Mouse (Mus musculus): ENCODE measurements around the gene Dennd1a. TPM values are rescaled to one million over a fixed set of nuclear protein-coding genes. Genes with fewer than 3 reads are reported as not detected.

Gene Dennd1a
- total RNA-seq (2017), result 20.8 and 23.6 TPM in 2 replicates

- peak; percentile 87 to 92 for ATAC-seq (replicated peaks in 1 of 2; ENCODE audit: insufficient read depth in 1 of 2, low FRiP score in 2 of 2, low TSS enrichment in 1 of 2, low read depth in 1 of 2, poor library complexity in 2 of 2, severe bottlenecking in 2 of 2)
Measured at GRCm38 (mm10) chr2:38286733-38287551, at the start of gene Dennd1a. Gene Dennd1a, minus strand, starts transcription at chr2:38287390.

DNA sequence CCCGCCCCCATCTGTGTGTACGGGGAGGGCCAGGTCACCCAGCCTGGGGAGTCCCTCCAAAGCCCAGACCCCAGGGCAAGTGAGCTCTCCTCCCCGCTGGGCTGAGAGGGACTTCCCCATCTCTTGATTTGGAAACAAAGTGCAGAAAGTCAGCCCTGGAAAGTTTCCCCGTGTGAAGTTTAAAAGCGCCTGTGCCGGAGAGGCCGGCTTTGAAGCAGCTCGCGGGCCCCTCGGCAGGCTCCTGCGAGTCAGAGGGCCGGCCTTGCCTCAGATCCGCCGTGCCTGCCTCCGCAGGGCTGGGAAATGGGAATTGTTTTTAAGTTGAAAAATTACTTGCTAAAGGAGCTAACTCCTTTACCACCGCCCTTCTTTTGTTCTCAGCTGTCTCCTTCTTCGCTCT lies 49.4 kb upstream of the Dennd1a start:
- ATAC-seq (replicated peaks in 1 of 2; ENCODE audit: insufficient read depth in 1 of 2, low FRiP score in 2 of 2, low TSS enrichment in 1 of 2, low read depth in 1 of 2, poor library complexity in 2 of 2, severe bottlenecking in 2 of 2), result peak in 1 of 2 experiments; percentile 44; a peak in 1 of 4 replicates

- no peak for ATAC-seq (replicated peaks in 1 of 2; ENCODE audit: insufficient read depth in 1 of 2, low FRiP score in 2 of 2, low TSS enrichment in 1 of 2, low read depth in 1 of 2, poor library complexity in 2 of 2, severe bottlenecking in 2 of 2)
Measured at GRCm38 (mm10) chr2:38333586-38334119, 46.5 kb upstream of the Dennd1a start.

DNA sequence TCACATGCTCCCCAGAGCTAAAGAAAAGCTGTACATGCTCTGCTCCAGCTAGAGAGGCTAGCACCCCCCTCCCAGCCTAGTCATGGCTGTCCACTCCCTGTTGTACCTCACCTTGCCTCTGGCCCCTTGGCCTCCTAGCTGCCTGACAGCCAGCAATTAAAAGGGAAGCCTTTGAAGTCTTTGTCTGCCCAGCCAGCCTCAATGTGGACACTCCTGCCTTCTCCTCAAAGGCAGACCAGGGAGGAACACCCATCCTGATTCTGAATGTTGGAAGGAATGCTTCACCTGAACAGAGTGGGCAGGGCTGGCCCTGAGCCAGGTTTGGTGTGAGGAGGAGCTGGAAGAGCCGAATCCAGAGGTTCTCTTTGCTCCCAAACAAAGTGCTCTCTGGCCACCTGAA lies 39.5 kb upstream of the Dennd1a start:
- no peak for ATAC-seq (replicated peaks in 1 of 2; ENCODE audit: insufficient read depth in 1 of 2, low FRiP score in 2 of 2, low TSS enrichment in 1 of 2, low read depth in 1 of 2, poor library complexity in 2 of 2, severe bottlenecking in 2 of 2)

DNA sequence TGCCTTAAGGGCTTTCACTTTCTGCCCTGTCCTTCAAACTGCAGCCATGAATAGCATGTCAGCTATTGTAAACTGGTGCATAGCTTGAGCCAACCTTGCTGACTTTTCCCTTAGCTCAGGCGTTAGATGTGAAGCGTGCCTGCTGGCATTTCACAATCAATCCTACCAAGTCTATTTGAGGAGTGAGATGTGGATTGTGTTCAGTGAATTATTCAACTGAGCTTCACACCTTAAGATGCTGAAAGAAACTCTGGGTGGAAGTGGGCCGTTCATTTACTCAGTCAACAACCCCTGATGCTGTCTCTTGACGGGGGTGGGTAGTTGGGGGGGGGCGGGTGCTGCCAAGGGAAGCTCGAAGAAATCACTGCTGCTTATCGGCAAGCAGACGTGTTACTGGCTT lies 36.2 kb upstream of the Dennd1a start:
- ATAC-seq (replicated peaks in 1 of 2; ENCODE audit: insufficient read depth in 1 of 2, low FRiP score in 2 of 2, low TSS enrichment in 1 of 2, low read depth in 1 of 2, poor library complexity in 2 of 2, severe bottlenecking in 2 of 2), result no peak

DNA sequence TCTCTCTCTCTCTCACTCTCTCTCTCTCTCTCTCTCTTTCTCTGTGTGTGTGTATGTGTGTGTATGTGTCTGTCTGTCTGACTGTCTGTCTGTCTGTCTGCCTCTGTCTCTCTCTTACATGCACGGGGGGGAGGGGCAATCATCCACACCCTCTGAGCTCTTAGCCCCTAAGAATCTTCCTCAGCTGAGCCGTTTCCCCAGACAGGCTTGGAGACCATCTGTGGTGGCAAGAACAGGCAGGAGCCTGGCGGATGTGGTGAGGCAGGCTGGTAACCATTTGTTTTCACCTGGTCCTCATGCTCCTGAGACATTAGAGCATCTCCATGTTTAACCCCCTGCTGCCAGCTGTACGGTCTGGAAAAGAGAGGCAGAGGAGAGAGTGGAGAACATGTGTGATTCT lies 33.7 kb upstream of the Dennd1a start:
- no peak for ATAC-seq (replicated peaks in 1 of 2; ENCODE audit: insufficient read depth in 1 of 2, low FRiP score in 2 of 2, low TSS enrichment in 1 of 2, low read depth in 1 of 2, poor library complexity in 2 of 2, severe bottlenecking in 2 of 2)

DNA sequence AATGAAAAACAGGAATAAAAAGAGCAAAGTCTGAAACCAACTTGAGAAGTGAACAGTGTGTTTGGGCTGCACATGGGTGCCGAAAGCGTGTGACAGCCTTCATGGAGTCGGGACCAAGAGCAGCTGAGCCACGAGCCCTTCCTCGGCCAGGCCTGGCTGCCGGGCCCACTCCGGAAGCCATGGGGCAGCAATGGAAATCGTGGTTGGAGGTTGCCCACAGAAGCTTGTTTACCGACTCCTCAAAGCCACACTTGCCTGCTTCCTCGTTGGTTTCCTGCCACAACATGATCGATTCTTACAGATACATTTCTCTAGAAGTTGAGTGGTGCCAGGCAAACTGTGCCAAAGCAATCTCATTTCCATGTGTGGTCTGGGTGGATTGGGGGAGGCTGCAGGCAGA lies 31.9 kb upstream of the Dennd1a start:
- ATAC-seq (replicated peaks in 1 of 2; ENCODE audit: insufficient read depth in 1 of 2, low FRiP score in 2 of 2, low TSS enrichment in 1 of 2, low read depth in 1 of 2, poor library complexity in 2 of 2, severe bottlenecking in 2 of 2), result peak; percentile 91 to 93

- no peak for ATAC-seq (replicated peaks in 1 of 2; ENCODE audit: insufficient read depth in 1 of 2, low FRiP score in 2 of 2, low TSS enrichment in 1 of 2, low read depth in 1 of 2, poor library complexity in 2 of 2, severe bottlenecking in 2 of 2)
Measured at GRCm38 (mm10) chr2:38313399-38313798, 26.2 kb upstream of the Dennd1a start.

DNA sequence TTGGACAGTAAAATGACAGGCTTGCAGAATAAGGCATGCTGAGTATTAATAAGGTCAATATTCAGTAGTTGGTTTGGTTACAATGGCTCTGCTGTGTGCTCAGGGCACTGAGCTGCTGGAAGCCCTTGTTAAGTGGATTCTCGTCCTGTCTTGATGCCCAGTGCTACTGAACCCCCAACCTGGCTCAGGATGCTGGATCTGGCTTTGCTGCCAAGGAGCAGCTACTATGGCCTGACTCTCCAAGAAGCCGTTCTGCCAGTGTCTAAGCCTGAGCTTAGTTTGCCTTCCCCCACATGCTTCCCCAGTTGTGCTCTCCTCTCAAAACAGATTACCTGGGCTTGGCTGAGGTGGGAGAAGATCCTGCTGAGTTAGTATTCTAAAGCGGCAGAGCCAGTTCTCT lies 25.7 kb upstream of the Dennd1a start:
- no peak for ATAC-seq (replicated peaks in 1 of 2; ENCODE audit: insufficient read depth in 1 of 2, low FRiP score in 2 of 2, low TSS enrichment in 1 of 2, low read depth in 1 of 2, poor library complexity in 2 of 2, severe bottlenecking in 2 of 2)

GRCm38 (mm10) chr2:38305152-38305551 lies 18.0 kb upstream of the Dennd1a start:
- ATAC-seq (replicated peaks in 1 of 2; ENCODE audit: insufficient read depth in 1 of 2, low FRiP score in 2 of 2, low TSS enrichment in 1 of 2, low read depth in 1 of 2, poor library complexity in 2 of 2, severe bottlenecking in 2 of 2), result no peak

- ATAC-seq (replicated peaks in 1 of 2; ENCODE audit: insufficient read depth in 1 of 2, low FRiP score in 2 of 2, low TSS enrichment in 1 of 2, low read depth in 1 of 2, poor library complexity in 2 of 2, severe bottlenecking in 2 of 2), result no peak
Measured at GRCm38 (mm10) chr2:38300941-38301340, 13.8 kb upstream of the Dennd1a start.

DNA sequence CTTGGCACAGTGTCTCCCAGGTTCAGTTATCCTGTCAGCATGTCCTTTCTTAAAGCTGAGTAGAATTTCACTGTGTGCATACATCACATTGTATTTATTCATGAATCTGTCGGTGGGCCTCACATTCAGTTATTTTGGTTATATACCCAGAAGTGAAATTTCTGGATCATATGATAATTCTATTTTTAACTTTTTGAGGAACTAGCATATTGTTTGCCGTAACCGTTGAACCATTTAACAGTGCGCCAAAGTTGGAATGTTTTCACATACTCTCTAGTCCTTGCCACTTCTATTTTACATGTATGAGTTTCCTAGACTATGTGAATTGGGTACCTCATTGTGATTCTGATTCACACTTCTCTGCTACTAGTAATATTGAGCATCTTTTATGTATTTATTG lies 8.7 kb upstream of the Dennd1a start:
- ATAC-seq (replicated peaks in 1 of 2; ENCODE audit: insufficient read depth in 1 of 2, low FRiP score in 2 of 2, low TSS enrichment in 1 of 2, low read depth in 1 of 2, poor library complexity in 2 of 2, severe bottlenecking in 2 of 2), result no peak

DNA sequence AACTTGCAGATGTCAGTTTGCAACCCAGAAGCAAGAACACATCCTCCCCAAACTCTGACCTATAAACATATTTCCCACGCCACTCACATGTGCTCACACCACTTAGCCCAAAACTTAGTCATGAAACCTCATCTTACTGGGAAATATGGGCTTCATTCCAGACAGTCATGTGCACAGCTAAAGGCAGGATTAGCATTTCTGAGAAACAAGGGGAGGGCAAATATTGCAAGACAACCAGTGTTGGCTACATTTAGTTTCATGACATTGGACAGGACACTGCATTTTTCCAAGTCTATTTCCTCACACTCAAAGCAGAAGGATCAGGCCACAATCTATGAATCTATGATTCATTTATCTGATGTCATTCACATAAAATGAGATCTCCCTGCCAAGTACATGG lies 4.3 kb upstream of the Dennd1a start:
- no peak for ATAC-seq (replicated peaks in 1 of 2; ENCODE audit: insufficient read depth in 1 of 2, low FRiP score in 2 of 2, low TSS enrichment in 1 of 2, low read depth in 1 of 2, poor library complexity in 2 of 2, severe bottlenecking in 2 of 2)

DNA sequence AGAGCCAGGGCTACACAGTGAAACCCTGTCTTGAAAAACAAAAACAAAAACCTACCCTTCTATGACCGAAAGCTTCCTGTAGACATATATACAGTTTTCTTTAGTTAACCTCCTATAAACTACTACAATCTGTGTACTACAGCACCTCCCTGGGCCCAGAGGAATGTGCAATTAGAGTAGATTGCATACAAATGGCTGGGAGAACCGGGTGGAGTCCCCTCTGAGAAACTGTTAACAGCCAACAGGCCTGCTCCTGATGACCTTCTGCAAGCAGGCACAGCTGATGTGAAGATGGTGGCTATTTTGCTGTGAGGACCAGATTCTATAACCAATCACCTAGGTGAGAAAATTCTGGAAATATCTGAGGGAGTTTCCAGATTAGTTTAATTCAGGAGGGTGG lies 1.0 kb upstream of the Dennd1a start:
- no peak for ATAC-seq (replicated peaks in 1 of 2; ENCODE audit: insufficient read depth in 1 of 2, low FRiP score in 2 of 2, low TSS enrichment in 1 of 2, low read depth in 1 of 2, poor library complexity in 2 of 2, severe bottlenecking in 2 of 2)

GRCm38 (mm10) chr2:38286433-38286732 lies 807 bp downstream of the Dennd1a start:
- peak in 1 of 2 experiments; percentile 32; a peak in 2 of 4 replicates for ATAC-seq (replicated peaks in 1 of 2; ENCODE audit: insufficient read depth in 1 of 2, low FRiP score in 2 of 2, low TSS enrichment in 1 of 2, low read depth in 1 of 2, poor library complexity in 2 of 2, severe bottlenecking in 2 of 2)

GRCm38 (mm10) chr2:38285781-38286432 lies 1.3 kb downstream of the Dennd1a start:
- ATAC-seq (replicated peaks in 1 of 2; ENCODE audit: insufficient read depth in 1 of 2, low FRiP score in 2 of 2, low TSS enrichment in 1 of 2, low read depth in 1 of 2, poor library complexity in 2 of 2, severe bottlenecking in 2 of 2), result no peak

- ATAC-seq (replicated peaks in 1 of 2; ENCODE audit: insufficient read depth in 1 of 2, low FRiP score in 2 of 2, low TSS enrichment in 1 of 2, low read depth in 1 of 2, poor library complexity in 2 of 2, severe bottlenecking in 2 of 2), result no peak
Measured at GRCm38 (mm10) chr2:38283961-38284360, 3.2 kb downstream of the Dennd1a start.

DNA sequence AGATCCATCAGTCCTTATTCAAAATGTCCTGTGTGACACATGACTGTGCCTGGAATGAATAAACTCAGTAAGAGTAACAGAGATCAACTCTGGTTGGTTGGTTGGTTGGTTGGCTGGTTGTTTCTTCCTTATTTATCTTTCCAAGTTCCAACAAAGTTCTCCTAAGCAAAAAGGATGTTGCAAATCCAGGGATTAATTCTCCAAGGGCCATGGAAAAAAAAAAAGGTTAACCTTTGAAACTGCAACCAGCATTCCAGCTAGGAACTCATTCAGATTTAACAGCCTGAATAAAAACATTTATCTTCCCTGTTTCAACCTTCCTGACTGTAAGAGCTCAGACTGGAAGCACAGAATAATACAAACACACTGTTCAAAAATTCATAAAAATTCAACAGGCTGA lies 6.8 kb downstream of the Dennd1a start:
- no peak for ATAC-seq (replicated peaks in 1 of 2; ENCODE audit: insufficient read depth in 1 of 2, low FRiP score in 2 of 2, low TSS enrichment in 1 of 2, low read depth in 1 of 2, poor library complexity in 2 of 2, severe bottlenecking in 2 of 2)

GRCm38 (mm10) chr2:38274973-38275372 lies 12.2 kb downstream of the Dennd1a start:
- ATAC-seq (replicated peaks in 1 of 2; ENCODE audit: insufficient read depth in 1 of 2, low FRiP score in 2 of 2, low TSS enrichment in 1 of 2, low read depth in 1 of 2, poor library complexity in 2 of 2, severe bottlenecking in 2 of 2), result no peak

All from hematopoietic stem cell, adult 5-6 weeks (primary cell).